Mouse (Mus musculus) hindbrain, embryonic 10.5 days (tissue): Measurements from ENCODE around the gene Abi1. TPM values are rescaled to one million over a fixed set of nuclear protein-coding genes. Genes with fewer than 3 reads are reported as not detected.

Source experiments
- DNase-seq: peaks from one replicate; pipeline ENCODE4 v3.0.0-alpha.2; 2017; ENCODE audit warnings: low spot score
- H3K27ac ChIP-seq: fragments of 300-500 bp; sonication (generic); 2 replicates; pipeline ENCODE4 v1.5.1; 2016; ENCODE audit warnings: mild to moderate bottlenecking, moderate library complexity
- H3K27me3 ChIP-seq: fragments of 300-500 bp; sonication (generic); 2 replicates; pipeline ENCODE4 v1.6.1; 2016; ENCODE audit warnings: mild to moderate bottlenecking; ENCODE audit not compliant: poor library complexity, insufficient read depth, severe bottlenecking
- H3K36me3 ChIP-seq: fragments of 300-500 bp; sonication (generic); 2 replicates; pipeline ENCODE4 v1.6.1; 2016; ENCODE audit warnings: mild to moderate bottlenecking, moderate library complexity
- H3K4me1 ChIP-seq: fragments of 300-500 bp; sonication (generic); replicated peaks from 2 replicates; pipeline ENCODE4 v1.6.1; 2016; ENCODE audit warnings: mild to moderate bottlenecking
- H3K4me3 ChIP-seq: fragments of 300-500 bp; sonication (generic); 2 replicates; pipeline ENCODE4 v1.5.1; 2016; ENCODE audit warnings: mild to moderate bottlenecking, moderate library complexity
- H3K9me3 ChIP-seq: fragments of 300-500 bp; sonication (generic); 2 replicates; pipeline ENCODE4 v1.6.1; 2016; ENCODE audit warnings: mild to moderate bottlenecking, moderate library complexity
- WGBS: fragments of 180-500 bp; shearing (Covaris S2); methylation state at CpG from one replicate; pipeline ENCODE4 v1.1.7; 2016; 5-methylcytosine and 5-hydroxymethylcytosine counted together
- polyA plus RNA-seq: library from polyadenylated mRNA; unstranded; fragments of >200 nt; fragmentation: Nextera tagmentation; extraction: Ambion mirVana; gene quantifications from 2 replicates; pipeline ENCODE4 v1.2.1, GENCODE M21; 2016

The Abi1 gene
- polyA plus RNA-seq, 1 experiment from 2014 or later, result 36.8 TPM

DNA sequence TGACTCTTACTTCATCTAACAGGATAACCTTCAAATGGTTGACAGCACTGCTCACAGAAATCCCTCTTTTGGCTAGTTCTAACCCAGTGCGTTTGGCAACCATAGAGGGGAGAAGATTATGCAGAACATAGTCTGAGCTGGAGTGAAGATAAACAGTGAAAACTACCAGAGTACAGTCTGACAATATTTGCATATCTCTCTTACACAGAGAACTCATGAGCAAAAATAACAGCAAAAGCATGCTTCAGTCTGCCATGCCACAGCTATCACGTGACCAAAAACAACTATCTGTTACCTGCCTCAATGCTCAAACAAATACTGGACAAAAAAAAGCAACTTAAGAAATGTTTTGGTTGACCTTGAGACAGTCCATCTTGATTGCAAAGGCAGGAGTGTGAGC lies 41.2 kb downstream of the Abi1 start:
- peaks cover 4% of the 10 kb centered on the region for H3K36me3 ChIP-seq
- H3K27me3 ChIP-seq, result no peaks in the 10 kb centered on the region
- H3K4me3 ChIP-seq, result no peak overlapping the region
- WGBS, result 84% methylated on average over 2 of the region's 2 CpGs
- H3K27ac ChIP-seq, result no peak overlapping the region
- no peaks in the 10 kb centered on the region for H3K4me1 ChIP-seq
- H3K9me3 ChIP-seq, result 0 out of 2 replicates have a peak, but pooled peaks cover 3% of the 10 kb centered on the region
- no peak for DNase-seq

DNA sequence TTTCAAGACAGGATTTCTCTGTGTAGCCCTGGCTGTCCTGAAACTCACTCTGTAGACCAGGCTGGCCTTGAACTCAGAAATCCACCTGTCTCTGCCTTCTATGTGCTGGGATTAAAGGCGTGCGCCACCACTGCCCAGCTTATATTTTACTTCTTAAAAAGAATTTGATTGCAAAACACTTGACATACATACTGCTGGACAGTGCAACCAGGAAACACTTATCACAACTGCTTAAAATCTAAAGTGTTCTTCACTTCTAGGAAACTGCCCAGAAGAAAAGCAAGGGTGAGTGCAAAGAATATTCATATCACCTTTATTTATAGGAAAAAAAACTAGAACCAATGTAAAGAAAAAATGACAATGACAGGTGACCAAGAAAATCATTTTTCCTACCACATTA lies 42.0 kb downstream of the Abi1 start:
- DNase-seq, result no peak
- H3K27ac ChIP-seq, result no peak overlapping the region
- peaks cover 11% of the 10 kb centered on the region for H3K36me3 ChIP-seq
- H3K27me3 ChIP-seq, result no peaks in the 10 kb centered on the region
- H3K4me1 ChIP-seq, result no peaks in the 10 kb centered on the region
- H3K9me3 ChIP-seq, result 0 out of 2 replicates have a peak, but pooled peaks cover 3% of the 10 kb centered on the region
- no peak overlapping the region for H3K4me3 ChIP-seq
- WGBS, result 94% methylated on average over 2 of the region's 2 CpGs

DNA sequence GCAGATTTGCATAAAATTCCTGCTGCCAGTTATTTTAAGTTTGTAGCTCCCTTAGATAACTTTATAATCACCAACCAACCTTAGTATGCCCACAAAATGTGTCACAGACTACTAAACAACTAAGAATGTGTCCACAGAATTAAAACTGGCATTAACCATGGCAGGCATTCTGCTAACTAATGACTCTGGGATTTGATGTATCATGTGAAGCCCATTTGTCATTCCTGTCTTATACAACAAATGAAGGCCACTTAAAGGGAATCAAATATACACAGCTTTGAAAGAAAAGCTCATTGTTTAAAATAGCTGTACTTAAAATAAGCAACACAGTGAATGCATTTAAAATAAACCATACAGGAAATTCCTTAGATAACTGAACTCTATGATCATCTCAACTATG lies 44.0 kb downstream of the Abi1 start:
- H3K27me3 ChIP-seq, result no peaks in the 10 kb centered on the region
- H3K9me3 ChIP-seq, result no peaks in the 10 kb centered on the region
- H3K36me3 ChIP-seq, result peaks cover 11% of the 10 kb centered on the region
- no peak for DNase-seq
- H3K27ac ChIP-seq, result no peak overlapping the region
- no peaks in the 10 kb centered on the region for H3K4me1 ChIP-seq
- H3K4me3 ChIP-seq, result no peak overlapping the region

DNA sequence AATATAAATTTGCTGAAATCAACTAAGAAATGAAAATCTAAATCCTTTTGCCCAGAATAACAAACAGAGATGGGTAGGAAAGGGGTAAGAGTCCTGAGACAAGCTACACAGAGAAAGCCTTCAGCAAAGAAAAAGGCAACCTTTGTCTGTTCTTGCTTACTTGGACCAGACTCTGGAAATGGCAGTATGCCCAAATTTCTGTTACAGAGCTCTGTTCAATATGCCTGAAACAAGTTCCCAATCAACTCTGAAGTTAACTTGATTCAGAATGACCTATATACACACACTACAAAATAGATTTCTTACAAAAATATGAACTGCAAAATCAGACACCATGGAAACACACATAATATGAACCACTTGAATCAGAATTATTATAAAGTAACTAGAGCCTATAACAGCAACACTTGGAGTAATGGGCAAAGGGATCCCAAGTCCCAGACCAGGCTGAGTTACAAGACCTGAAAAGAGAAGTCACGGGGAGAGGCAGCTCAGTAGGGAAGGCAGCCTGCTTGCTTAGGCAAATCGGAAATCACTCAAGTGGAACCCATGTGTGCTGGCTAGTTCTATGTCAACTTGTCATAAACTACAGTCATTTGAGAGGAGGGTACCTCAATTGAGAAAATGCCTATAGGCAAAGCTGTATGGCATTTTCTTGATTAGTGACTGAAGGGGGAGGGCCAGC lies 53.9 kb downstream of the Abi1 start:
- 66% methylated on average over 2 of the region's 2 CpGs for WGBS
- Histone ChIP-seq H3K27me3 (no peaks in the 10 kb centered on the region), H3K9me3 (no peaks in the 10 kb centered on the region), H3K27ac (no peak overlapping the region), H3K4me1 (no peaks in the 10 kb centered on the region), H3K4me3 (no peak overlapping the region), H3K36me3 (no peaks in the 10 kb centered on the region)
- no peak for DNase-seq

DNA sequence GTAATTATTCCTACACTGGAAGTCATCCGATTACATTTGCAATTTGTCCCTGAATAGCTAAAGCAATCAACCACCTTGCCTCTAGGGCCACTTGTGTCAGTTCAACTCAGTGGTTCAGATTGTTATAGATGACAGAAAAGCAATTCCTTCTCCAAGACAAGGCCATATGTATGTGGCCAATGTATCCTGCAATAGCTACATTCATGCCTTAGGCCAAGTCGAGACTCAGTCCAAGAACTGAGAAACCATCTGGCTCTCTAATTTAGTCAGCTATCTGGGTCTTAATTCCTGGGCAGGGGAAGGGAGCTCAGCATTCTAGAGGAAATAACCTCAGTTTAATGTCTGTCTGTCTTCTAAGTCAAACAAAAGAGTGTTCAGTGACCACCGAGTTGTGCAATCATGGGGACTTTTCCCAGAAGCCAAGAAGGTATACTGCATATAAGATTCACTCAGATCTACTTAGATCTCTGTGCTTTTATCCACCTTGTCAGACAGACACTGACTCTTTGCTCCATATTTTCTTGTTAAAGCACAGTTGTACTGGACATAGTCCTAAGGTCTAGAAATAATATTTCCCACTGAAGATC lies 62.6 kb downstream of the Abi1 start:
- no peak overlapping the region for H3K27ac ChIP-seq
- no peaks in the 10 kb centered on the region for H3K9me3 ChIP-seq
- H3K4me1 ChIP-seq, result no peaks in the 10 kb centered on the region
- no peaks in the 10 kb centered on the region for H3K27me3 ChIP-seq
- no peaks in the 10 kb centered on the region for H3K36me3 ChIP-seq
- H3K4me3 ChIP-seq, result no peak overlapping the region
- DNase-seq, result no peak
- WGBS, result 81% methylated on average over 3 of the region's 3 CpGs

DNA sequence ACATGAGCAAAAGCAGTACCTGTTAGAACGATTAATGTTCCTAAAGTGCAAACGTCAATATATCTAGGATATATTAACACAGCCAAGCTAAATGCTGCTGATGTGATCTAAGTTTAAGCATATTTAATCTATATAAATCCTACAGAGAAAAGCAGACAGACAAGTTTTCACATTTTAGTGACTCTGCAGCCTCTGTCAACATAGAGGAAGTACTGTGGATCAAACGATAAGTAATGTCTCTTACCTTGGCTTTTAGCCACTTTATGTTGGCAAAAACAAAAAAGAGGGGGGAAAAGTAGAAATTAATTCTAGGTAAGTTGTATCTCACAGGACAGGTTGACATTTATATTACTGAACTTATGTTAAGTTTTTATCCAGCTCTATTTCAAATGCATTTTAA lies 77.1 kb downstream of the Abi1 start:
- no peak for DNase-seq
- WGBS, result 94% methylated on average over 3 of the region's 3 CpGs
- Histone ChIP-seq H3K4me3 (no peak overlapping the region), H3K27me3 (no peaks in the 10 kb centered on the region), H3K4me1 (no peaks in the 10 kb centered on the region), H3K27ac (no peak overlapping the region), H3K36me3 (no peaks in the 10 kb centered on the region), H3K9me3 (no peaks in the 10 kb centered on the region)

DNA sequence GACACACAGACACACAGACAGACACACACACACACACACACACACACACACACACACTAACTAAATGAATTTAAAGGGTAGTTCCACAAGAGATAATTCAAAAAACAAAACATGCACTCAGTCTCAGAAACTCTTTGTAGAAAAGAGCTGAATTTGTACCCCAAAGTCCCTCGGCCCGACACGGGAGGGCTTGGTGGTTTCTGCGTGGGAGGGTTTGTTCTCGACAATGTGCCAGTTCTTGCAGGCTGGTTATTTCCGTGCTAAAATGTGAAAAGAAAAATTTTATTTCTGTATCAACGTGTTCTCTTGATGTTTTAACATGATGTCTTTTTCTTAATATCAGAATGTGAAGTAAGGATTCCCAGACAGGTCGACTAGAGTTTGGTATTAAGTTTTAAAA lies 77.8 kb downstream of the Abi1 start:
- no peaks in the 10 kb centered on the region for H3K36me3 ChIP-seq
- no peaks in the 10 kb centered on the region for H3K27me3 ChIP-seq
- no peak overlapping the region for H3K27ac ChIP-seq
- no peaks in the 10 kb centered on the region for H3K4me1 ChIP-seq
- 93% methylated on average over 8 of the region's 8 CpGs for WGBS
- no peak overlapping the region for H3K4me3 ChIP-seq
- no peaks in the 10 kb centered on the region for H3K9me3 ChIP-seq
- no peak for DNase-seq

DNA sequence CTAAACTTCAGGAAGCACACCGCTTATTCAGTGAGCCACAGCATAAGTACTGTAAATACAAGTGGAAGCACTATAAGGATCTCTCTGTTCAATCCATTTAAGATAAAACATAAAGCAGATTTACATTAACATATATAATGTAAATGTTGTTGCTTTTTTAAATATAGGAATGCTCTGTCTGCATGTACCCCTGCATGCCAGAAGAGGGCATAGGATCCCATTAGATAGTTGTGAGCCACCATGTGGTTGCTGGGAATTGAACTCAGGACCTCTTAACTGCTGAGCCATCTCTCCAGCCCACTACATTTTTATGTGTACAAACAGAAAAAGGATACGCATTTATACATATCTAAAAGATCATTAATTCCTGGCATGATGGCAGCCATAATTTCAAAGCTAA lies 78.4 kb downstream of the Abi1 start:
- WGBS, result 92% methylated on average over 2 of the region's 2 CpGs
- Histone ChIP-seq H3K27me3 (no peaks in the 10 kb centered on the region), H3K9me3 (no peaks in the 10 kb centered on the region), H3K27ac (no peak overlapping the region), H3K4me3 (no peak overlapping the region), H3K36me3 (0 out of 2 replicates have a peak, but pooled peaks cover 2% of the 10 kb centered on the region), H3K4me1 (no peaks in the 10 kb centered on the region)
- no peak for DNase-seq

DNA sequence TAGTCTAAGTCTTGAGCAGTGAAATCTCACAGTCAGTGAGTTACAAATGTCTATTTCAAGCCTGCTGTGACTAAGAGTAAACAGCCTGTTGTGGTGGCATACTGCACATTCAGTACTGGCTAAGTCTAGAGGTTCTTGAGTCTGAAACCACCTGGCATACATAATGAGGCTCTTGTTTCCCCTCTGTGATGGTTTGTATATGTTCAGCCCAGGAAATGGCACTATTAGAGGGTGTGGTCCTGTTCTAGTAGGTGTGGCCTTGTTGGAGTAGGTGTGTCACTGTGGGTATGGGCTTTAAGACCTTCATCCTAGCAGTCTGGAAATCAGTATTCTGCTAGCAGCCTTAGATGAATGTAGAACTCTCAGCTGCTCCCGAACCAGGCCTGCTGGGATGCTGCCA lies 82.6 kb downstream of the Abi1 start:
- Histone ChIP-seq H3K4me1 (no peaks in the 10 kb centered on the region), H3K27ac (no peak overlapping the region), H3K4me3 (no peak overlapping the region), H3K36me3 (0 out of 2 replicates have a peak, but pooled peaks cover 2% of the 10 kb centered on the region), H3K9me3 (no peaks in the 10 kb centered on the region), H3K27me3 (no peaks in the 10 kb centered on the region)
- 90% methylated on average over 1 of the region's 1 CpGs for WGBS
- no peak for DNase-seq

DNA sequence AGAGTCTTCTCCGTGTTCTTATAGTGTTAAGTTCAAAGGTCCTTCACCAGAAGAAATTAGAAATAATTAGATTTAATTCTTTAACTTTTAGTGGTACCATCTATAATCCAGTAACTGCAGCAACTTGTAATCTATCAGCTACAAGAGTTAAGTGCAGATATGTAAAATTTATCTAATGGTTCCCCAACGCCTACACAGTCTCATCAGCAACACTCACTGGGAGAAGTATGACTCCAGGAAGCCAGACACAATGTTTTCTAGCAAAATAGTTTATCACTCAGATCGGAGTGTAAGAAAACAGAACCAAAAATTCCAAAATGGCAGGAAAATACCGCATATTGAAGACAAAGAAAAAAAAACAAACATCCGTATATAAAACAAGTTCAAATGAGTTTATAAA lies 84.1 kb downstream of the Abi1 start:
- H3K4me3 ChIP-seq, result no peak overlapping the region
- no peaks in the 10 kb centered on the region for H3K9me3 ChIP-seq
- 93% methylated on average over 5 of the region's 5 CpGs for WGBS
- 0 out of 2 replicates have a peak, but pooled peaks cover 2% of the 10 kb centered on the region for H3K36me3 ChIP-seq
- no peak for DNase-seq
- no peak overlapping the region for H3K27ac ChIP-seq
- H3K27me3 ChIP-seq, result no peaks in the 10 kb centered on the region
- no peaks in the 10 kb centered on the region for H3K4me1 ChIP-seq

DNA sequence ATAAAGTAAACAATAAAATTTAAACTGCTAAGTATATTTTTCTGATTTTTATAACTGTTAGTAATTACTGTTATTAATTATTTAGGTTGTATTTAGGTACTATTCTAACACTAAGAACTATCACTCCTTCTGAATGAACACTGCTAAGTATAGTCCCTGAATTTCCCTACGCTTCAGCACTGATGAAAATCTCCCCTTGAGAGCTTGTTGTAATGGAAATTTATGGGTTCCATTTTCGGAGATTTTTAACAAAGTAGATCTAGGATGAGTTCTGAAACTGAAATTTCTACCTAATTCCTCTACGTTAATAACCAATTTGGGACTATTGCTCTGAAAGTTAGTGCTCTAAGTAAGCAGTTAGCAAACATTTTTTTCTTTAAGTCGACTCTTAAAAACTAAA lies 85.8 kb downstream of the Abi1 start:
- H3K4me3 ChIP-seq, result no peak overlapping the region

DNA sequence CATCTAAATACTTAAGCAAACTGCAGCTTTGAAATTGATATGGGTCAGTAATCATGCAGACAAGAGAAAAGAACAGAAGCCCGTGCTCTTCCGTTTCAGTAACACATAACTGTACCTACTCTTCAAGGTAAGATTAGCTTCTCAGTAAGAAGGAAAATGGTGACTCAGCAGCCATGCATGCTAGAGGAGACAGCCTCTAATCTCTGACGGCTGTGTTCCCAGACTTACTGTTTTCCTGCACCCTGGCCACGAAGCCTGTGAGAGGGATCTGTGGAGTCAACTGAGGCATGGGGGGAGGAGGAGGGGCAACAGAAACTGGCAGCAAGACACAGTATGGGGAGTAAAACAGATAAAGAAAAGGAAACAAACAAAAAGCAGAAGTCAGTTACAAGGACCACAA lies 90.1 kb downstream of the Abi1 start:
- H3K27ac ChIP-seq, result no peak overlapping the region
- no peak overlapping the region for H3K4me3 ChIP-seq
- DNase-seq, result no peak
- no peaks in the 10 kb centered on the region for H3K27me3 ChIP-seq
- H3K4me1 ChIP-seq, result no peaks in the 10 kb centered on the region
- no peaks in the 10 kb centered on the region for H3K9me3 ChIP-seq
- 66% methylated on average over 4 of the region's 4 CpGs for WGBS
- H3K36me3 ChIP-seq, result peaks cover 11% of the 10 kb centered on the region; the same call in 1 of the 2 replicates

More for the DNA sequence above, 85.8 kb downstream of the Abi1 start:
- Histone ChIP-seq H3K9me3 (no peaks in the 10 kb centered on the region), H3K27ac (no peak overlapping the region), H3K4me1 (no peaks in the 10 kb centered on the region), H3K36me3 (0 out of 2 replicates have a peak, but pooled peaks cover 5% of the 10 kb centered on the region), H3K27me3 (no peaks in the 10 kb centered on the region)
- 94% methylated on average over 4 of the region's 4 CpGs for WGBS
- DNase-seq, result no peak

DNA sequence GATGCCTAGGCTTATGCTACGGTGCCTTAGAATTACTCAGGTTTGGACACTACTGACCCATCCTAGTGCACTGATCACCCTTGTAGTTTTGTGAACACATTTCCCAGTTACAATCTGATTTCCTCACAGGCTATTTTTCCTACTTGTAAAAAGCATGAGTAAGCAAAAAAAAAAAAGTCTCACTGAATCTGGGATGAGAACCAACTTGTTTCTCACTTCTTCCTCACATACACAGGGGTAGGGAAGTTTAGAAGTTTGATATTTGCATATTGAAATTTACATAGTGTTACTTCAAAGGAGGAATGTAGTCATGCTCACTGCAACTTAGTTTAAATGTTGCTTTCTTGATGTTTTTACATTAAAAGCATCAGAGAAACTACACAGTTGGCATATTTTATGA lies 106.5 kb downstream of the Abi1 start:
- Histone ChIP-seq H3K4me1 (no peaks in the 10 kb centered on the region), H3K9me3 (no peaks in the 10 kb centered on the region), H3K27me3 (no peaks in the 10 kb centered on the region), H3K4me3 (no peak overlapping the region), H3K27ac (no peak overlapping the region), H3K36me3 (peaks cover 56% of the 10 kb centered on the region)
- 87% methylated on average over 1 of the region's 1 CpGs for WGBS
- no peak for DNase-seq
